Mouse (Mus musculus): ENCODE measurements around the gene Olfr263.

DNA sequence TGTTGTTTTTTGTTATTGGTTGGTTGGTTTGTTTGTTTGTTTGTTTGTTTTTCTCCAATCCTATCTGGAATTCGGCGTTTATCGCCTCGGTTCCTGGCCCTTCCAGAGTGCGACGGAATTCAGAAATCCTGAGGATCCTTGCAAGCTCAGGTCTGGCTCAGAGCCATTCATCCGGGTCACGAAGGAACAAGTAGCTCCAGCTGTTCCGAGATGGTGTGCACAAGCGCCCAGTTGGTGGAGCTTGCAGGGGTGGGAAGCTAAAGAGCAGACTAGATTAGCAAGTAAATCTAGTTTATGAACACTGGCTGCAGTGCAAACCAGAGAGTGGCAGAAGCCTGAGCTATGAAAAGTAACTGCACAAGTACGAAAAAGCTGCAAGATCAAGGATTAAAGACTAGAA is 43.6 kb downstream of the Olfr263 start:
- TF ChIP-seq CTCF (IDR thresholded peaks at IDR 0.05; ENCODE audit: low read depth, low read length) (no peak), POLR2A (IDR thresholded peaks at IDR 0.05; ENCODE audit: insufficient read depth, low read length) (no peak)
